ENCODE assay signal across 14 mouse cellular contexts in the genomic region with DNA sequence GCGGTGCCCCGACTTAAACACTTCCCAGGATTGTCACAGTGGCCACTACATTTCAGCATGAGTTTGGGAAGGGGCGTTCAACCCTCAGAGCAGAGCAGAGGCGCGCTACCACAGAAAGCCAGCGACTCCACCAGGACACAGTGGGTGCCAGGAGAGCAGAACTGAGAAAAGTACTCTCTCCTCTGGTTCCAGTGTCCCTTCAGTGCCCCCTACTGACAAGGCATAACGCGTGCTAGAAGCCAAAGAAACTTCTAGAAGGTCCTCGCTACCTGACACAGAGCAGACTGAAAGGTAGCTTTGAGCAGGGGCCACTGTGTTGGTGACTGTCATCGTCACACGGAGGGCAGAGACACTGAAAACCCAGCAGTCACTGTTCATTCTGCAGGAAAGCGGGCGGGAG. TPM values are rescaled to one million over a fixed set of nuclear protein-coding genes. Genes with fewer than 3 reads are reported as not detected.
DNase-seq lines count a peak whose midpoint lies in the region; ATAC-seq and TF ChIP-seq lines count a peak whose summit lies in the region.
"Had no signal": no experiment of that assay in that cellular context is flagged by ENCODE, and none has a peak within 500 bp of the region (broad histone marks: within the 10 kb centered on the region; RNA-seq: fewer than 3 reads in every experiment).

No protein-coding gene starts in this region.

- H3K4me3 ChIP-seq in kidney, postnatal 0 days (replicated peaks; ENCODE audit: low read depth, low read length): no peak overlapping the region
- H3K4me3 ChIP-seq: embryonic facial prominence, embryonic 13.5 days; liver, embryonic 15.5 days; midbrain, embryonic 13.5 days had no signal

- ATAC-seq in kidney, postnatal 0 days (replicated peaks; ENCODE audit: low FRiP score, low read depth): no peak
- peak; percentile 58 for ATAC-seq in megakaryocyte progenitor cell, adult 5-6 weeks (replicated peaks; ENCODE audit: poor library complexity)
- ATAC-seq: forebrain, embryonic 16.5 days; midbrain, embryonic 13.5 days had no signal

- H3K27me3 ChIP-seq in kidney, postnatal 0 days (ENCODE audit: insufficient read depth, low read length): no peaks in the 10 kb centered on the region
- H3K27me3 ChIP-seq: embryonic facial prominence, embryonic 13.5 days; liver, embryonic 15.5 days; midbrain, embryonic 13.5 days had no signal

- DNase-seq in adrenal gland, adult 2 months: peak; percentile 17
- no peak for DNase-seq in adrenal gland, postnatal 4 days (ENCODE audit: low spot score in 2 of 2)
- DNase-seq in kidney, postnatal 0 days (ENCODE audit: low spot score): no peak
- DNase-seq in kidney, adult 8-10 months: no peak
- peak; percentile 16 for DNase-seq in lung, postnatal 14 days
- DNase-seq in lung, postnatal 4 days: no peak
- DNase-seq in cerebellum, adult 9-10 months: no peak
- DNase-seq: cerebellum, adult 18-20 months had no signal

- 91% methylated on average over 13 of the region's 13 CpGs for WGBS in kidney, postnatal 0 days

- no peaks in the 10 kb centered on the region for H3K9me3 ChIP-seq in kidney, postnatal 0 days (replicated peaks; ENCODE audit: low read length)
- H3K9me3 ChIP-seq: embryonic facial prominence, embryonic 13.5 days; liver, embryonic 15.5 days; midbrain, embryonic 13.5 days had no signal

- H3K4me2 ChIP-seq in kidney, postnatal 0 days (ENCODE audit: low read length): no peak overlapping the region
- H3K4me2 ChIP-seq: embryonic facial prominence, embryonic 13.5 days; liver, embryonic 15.5 days; midbrain, embryonic 13.5 days had no signal

- no peaks in the 10 kb centered on the region for H3K36me3 ChIP-seq in kidney, postnatal 0 days (ENCODE audit: insufficient read depth, low read length)
- H3K36me3 ChIP-seq: embryonic facial prominence, embryonic 13.5 days; liver, embryonic 15.5 days; midbrain, embryonic 13.5 days had no signal

- no peak overlapping the region for H3K9ac ChIP-seq in kidney, postnatal 0 days (ENCODE audit: low read depth, low read length)
- H3K9ac ChIP-seq: embryonic facial prominence, embryonic 13.5 days; liver, embryonic 15.5 days; midbrain, embryonic 13.5 days had no signal

- peak; percentile 57 for TF ChIP-seq CTCF in kidney, postnatal 0 days (IDR thresholded peaks at IDR 0.05; ENCODE audit: low read depth)

- H3K4me1 ChIP-seq in kidney, postnatal 0 days (replicated peaks; ENCODE audit: insufficient read depth, low read length): no peaks in the 10 kb centered on the region
- H3K4me1 ChIP-seq: liver, embryonic 15.5 days; midbrain, embryonic 13.5 days had no signal

- H3K27ac ChIP-seq in kidney, postnatal 0 days: no peak overlapping the region
- H3K27ac ChIP-seq: embryonic facial prominence, embryonic 13.5 days; liver, embryonic 15.5 days; midbrain, embryonic 13.5 days had no signal

RNA-seq across cellular contexts. Expression of gene Gadl1, which starts 39.1 kb away (rescaled TPM):
- total RNA-seq in adrenal gland, adult 2 months (2021): under 1 TPM in 1 of 2 experiments, not detected in 1; 0.29 TPM
- polyA plus RNA-seq in adrenal gland, adult 2 months (2012; rRNA removed): 0.02 TPM in 1 of 2 replicates, not detected in the other
- total RNA-seq in adrenal gland, postnatal 4 days (2021): under 1 TPM; 0.45 to 0.82 TPM
- polyA plus RNA-seq in kidney, postnatal 0 days (2015; fragmentation: Nextera tagmentation; extraction: Ambion mirVana): 0.51 and 0.61 TPM in 2 replicates
- 0.22 TPM in 1 of 2 replicates, not detected in the other for total RNA-seq in megakaryocyte progenitor cell, adult 5-6 weeks (2015)
- 0.20 and 0.71 TPM in 2 replicates for total RNA-seq in megakaryocyte progenitor cell, adult 5-6 weeks (2017)
- total RNA-seq: neutrophil, adult 5-6 weeks had no signal

Comparison
In these comparisons a context has a peak if more than half of its experiments do, and no peak if none do; other contexts are left out.
1. DNase-seq: peak in adrenal gland, adult 2 months (single experiment) and lung, postnatal 14 days (single experiment); none in adrenal gland, postnatal 4 days (0 of 2), kidney, postnatal 0 days (single experiment), kidney, adult 8-10 months (0 of 2), lung, postnatal 4 days (0 of 2) and cerebellum, adult 9-10 months (single experiment).